Mouse (Mus musculus) lung, postnatal 0 days (tissue): ENCODE data around the gene Zfpm1.

ENCODE experiments used
- CTCF ChIP-seq: IDR thresholded peaks from 2 replicates; pipeline ENCODE4 v1.5.1; 2016; ENCODE audit warnings: antibody characterized with exemption, mild to moderate bottlenecking
- EP300 ChIP-seq: IDR thresholded peaks from 2 replicates; pipeline ENCODE4 v1.6.1; 2016; ENCODE audit warnings: antibody characterized with exemption, mild to moderate bottlenecking, control low read depth

DNA sequence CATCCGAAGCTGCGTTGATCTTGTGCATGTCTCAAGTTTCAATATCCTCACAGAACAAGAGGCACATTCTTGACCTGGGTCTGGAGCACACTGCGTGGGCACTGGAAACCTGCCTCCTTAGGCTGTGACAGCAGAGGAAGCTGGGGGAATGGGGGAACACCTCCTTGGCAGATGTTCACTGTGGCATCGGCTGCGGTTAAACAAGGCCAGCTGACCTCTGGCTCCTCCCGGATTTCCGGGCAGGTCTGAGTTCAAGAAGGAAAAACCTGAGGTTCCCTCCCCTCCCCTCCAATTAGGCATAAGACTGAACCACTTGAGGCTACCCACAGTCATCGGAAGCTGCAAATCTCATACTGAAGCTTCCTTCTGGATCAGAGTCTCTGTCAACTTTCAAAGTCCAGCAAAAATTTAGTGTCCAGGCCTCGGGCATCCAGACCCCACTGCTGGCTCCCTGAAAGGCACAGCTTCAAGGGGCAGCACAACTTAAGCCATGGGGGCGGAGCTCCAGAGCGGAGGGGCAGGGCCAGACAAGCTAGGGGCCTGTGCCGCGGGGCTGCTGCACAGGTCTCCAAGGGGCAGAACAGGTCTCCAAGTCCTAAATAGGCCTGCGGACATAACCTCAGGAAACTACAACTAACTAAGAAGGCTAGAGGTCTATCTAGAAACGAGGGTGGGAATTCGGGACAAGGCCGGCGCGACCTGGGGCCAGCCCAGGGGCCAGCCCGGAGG lies 1.2 kb upstream of the Zfpm1 start:
- no peak for TF ChIP-seq CTCF
- TF ChIP-seq EP300: no peak
